Mouse (Mus musculus): Measurements from ENCODE around the gene Ncoa1. TPM values are rescaled to one million over a fixed set of nuclear protein-coding genes. Genes with fewer than 3 reads are reported as not detected.

Ncoa1 gene
- polyA plus RNA-seq, 1 experiment from 2014 or later: 7.1 TPM

DNA sequence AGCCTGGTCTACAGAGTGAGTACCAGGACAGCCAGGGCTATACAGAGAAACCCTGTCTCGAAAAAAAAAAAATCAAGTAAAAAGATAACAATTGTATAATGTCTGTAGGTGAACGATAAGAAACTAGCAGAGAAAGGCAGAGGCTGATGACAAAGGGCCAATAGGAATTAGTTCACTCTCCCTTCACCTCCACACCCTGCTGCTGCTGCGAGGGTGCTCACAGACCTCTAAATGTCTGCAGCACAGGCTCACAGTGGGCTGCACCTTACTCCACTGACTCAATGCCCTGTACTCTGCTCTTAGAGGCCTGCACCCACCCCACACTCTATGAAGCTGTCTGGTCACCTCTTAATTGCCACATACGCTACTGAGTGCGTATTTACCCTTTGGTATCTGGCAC is 45.0 kb downstream of the Ncoa1 start:
- no peaks in the 10 kb centered on the region for H3K27me3 ChIP-seq
- no peak for ATAC-seq (ENCODE audit: low FRiP score, low read depth)

DNA sequence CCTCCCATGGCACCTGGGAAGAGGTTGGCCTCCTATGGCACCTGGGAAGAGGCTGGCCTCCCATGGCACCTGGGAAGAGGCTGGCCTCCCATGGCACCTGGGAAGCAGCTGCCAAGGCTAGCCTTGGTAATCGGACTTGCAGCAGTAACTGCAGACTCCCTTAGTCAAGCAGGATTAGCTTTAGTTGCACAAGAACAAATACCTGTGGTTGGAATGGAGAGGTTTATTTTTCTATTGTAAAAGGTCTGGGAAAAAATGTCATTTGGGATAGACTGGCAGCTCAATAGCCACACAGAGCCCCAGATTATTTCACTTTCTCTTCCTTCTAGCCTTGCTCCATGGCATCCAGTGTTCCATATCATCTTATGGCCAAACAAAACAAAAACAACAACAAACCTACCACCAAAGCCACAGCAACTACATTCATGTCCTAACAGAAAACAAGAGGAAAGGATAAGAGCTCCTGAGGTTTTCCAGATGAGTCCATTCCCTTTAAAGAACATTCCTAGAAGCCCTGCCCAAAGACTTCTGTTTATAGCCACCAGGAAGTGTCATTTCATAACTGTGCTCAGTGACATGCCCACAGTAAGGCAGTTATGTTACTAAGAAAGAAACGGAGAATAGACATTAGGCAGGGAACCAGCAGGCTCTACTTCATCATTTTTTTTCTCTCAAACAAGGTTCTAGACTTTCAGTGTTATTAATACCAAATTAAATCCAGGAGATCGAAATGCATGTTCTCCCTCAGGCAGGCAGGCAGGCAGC is 46.7 kb downstream of the Ncoa1 start:
- H3K9me3 ChIP-seq: no peaks in the 10 kb centered on the region
- no peak overlapping the region for H3K4me3 ChIP-seq
- H3K27me3 ChIP-seq: no peaks in the 10 kb centered on the region
- 78% methylated on average over 3 of the region's 3 CpGs for WGBS
- H3K4me2 ChIP-seq (replicated peaks): no peak overlapping the region
- H3K36me3 ChIP-seq: no peaks in the 10 kb centered on the region
- no peak for ATAC-seq (ENCODE audit: low FRiP score, low read depth)
- H3K27ac ChIP-seq (replicated peaks): no peak overlapping the region
- no peaks in the 10 kb centered on the region for H3K4me1 ChIP-seq
- H3K9ac ChIP-seq (replicated peaks): no peak overlapping the region

More for the DNA sequence above, 45.0 kb downstream of the Ncoa1 start:
- 90% methylated on average over 5 of the region's 5 CpGs for WGBS
- Histone ChIP-seq H3K9me3 (no peaks in the 10 kb centered on the region), H3K4me2 (replicated peaks) (no peak overlapping the region), H3K4me3 (no peak overlapping the region), H3K9ac (replicated peaks) (no peak overlapping the region), H3K36me3 (no peaks in the 10 kb centered on the region), H3K4me1 (no peaks in the 10 kb centered on the region), H3K27ac (replicated peaks) (no peak overlapping the region)

DNA sequence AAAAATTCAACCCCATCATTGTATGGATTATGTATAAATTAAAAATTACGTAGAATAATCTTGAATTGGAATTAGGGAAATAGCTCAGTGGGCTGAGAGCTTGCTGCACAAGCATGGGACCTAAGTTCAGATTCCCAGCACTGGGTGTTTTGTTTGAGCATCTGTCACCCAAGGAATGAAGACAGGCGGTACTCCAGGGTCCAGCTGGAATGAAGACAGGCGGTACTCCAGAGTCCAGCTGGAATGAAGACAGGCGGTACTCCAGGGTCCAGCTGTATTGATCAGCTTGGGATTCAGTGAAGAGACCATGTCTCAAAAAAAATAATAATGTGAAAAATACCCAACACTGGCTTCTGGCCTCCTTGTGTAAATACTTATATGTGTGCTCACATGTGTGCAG is 58.2 kb downstream of the Ncoa1 start:
- no peak overlapping the region for H3K9ac ChIP-seq (replicated peaks)
- H3K36me3 ChIP-seq: no peaks in the 10 kb centered on the region
- ATAC-seq (ENCODE audit: low FRiP score, low read depth): no peak
- no peaks in the 10 kb centered on the region for H3K27me3 ChIP-seq
- H3K9me3 ChIP-seq: no peaks in the 10 kb centered on the region
- no peak overlapping the region for H3K4me2 ChIP-seq (replicated peaks)
- 93% methylated on average over 4 of the region's 4 CpGs for WGBS
- no peak overlapping the region for H3K27ac ChIP-seq (replicated peaks)
- H3K4me3 ChIP-seq: no peak overlapping the region
- no peaks in the 10 kb centered on the region for H3K4me1 ChIP-seq

DNA sequence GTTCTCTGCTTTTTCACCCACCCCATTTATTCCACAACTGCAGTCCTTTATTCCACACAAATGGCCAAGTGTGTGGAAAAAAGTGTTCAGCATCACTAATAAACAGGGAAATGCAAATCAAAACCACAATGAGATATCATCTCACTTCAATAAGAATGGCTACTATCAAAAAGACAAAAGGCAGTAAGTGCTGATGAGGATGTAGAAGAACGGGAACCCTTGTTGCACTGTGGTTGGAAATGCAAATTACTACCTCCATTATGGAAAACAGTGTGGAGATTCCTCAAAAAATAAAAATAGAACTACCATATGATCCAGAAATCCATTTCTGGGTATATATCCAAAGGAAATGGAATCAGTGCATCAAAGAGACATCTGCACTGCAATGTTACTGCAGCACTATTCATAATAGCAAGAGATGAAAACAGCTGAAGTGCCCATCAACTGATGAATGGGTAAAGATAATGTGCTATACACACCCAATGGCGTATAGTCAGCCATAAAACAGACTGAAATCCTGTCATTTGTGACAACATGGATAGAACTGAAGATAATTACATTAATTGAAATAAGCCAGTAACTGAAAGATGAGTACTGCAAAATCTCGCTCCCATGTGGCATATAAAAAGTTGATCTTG is 59.2 kb downstream of the Ncoa1 start:
- 0 out of 2 replicates have a peak, but pooled peaks cover under 1% of the 10 kb centered on the region for H3K36me3 ChIP-seq
- no peak overlapping the region for H3K4me3 ChIP-seq
- no peak overlapping the region for H3K27ac ChIP-seq (replicated peaks)
- no peaks in the 10 kb centered on the region for H3K27me3 ChIP-seq
- 88% methylated on average over 3 of the region's 3 CpGs for WGBS
- no peaks in the 10 kb centered on the region for H3K4me1 ChIP-seq
- no peak overlapping the region for H3K9ac ChIP-seq (replicated peaks)
- no peak overlapping the region for H3K4me2 ChIP-seq (replicated peaks)
- ATAC-seq (ENCODE audit: low FRiP score, low read depth): no peak
- no peaks in the 10 kb centered on the region for H3K9me3 ChIP-seq

DNA sequence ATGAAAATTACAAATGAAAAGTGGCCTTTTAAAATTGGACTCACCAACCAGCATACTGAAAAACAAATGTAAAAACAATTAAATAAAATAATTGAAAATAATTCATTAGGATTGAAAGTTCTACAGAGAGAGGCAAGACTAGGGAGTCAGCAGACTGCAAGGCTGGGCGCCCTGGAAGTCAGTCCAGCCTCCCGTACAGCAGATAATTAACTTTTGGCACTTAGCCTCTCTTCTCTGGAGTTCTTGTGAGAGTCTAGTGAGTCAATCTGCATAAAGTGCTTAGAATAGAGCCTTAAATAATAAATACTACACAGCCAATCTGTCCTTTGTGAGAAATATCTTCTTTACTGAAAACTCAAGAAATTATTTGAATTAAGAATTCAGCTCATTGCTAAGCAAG is 69.9 kb downstream of the Ncoa1 start:
- H3K4me3 ChIP-seq: no peak overlapping the region
- H3K4me2 ChIP-seq (replicated peaks): no peak overlapping the region
- no peak for ATAC-seq (ENCODE audit: low FRiP score, low read depth)
- no peak overlapping the region for H3K27ac ChIP-seq (replicated peaks)
- no peaks in the 10 kb centered on the region for H3K36me3 ChIP-seq
- H3K9me3 ChIP-seq: no peaks in the 10 kb centered on the region
- no peaks in the 10 kb centered on the region for H3K27me3 ChIP-seq
- WGBS: 73% methylated on average over 2 of the region's 2 CpGs
- no peak overlapping the region for H3K9ac ChIP-seq (replicated peaks)
- H3K4me1 ChIP-seq: no peaks in the 10 kb centered on the region

DNA sequence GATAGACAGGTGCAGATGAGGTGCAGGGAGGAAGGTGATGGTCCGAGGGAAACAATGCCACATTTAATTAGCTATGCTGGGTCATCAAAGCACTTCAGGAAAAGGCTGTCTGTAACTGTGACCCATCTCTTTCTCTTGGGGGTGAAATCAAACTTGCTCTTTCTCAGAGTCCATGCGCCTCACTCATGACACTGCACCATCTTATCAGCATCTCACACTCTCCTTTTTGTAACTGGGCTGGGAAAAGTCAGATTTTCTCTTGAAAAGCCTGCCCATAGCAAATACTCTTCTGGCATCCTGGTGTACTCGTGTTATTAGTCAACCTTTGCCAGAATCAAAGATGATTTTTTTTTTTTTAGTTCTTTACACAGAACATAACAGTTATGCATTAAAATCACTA is 70.8 kb downstream of the Ncoa1 start:
- H3K4me1 ChIP-seq: no peaks in the 10 kb centered on the region
- H3K4me2 ChIP-seq (replicated peaks): no peak overlapping the region
- no peak overlapping the region for H3K27ac ChIP-seq (replicated peaks)
- ATAC-seq (ENCODE audit: low FRiP score, low read depth): no peak
- H3K9ac ChIP-seq (replicated peaks): no peak overlapping the region
- H3K36me3 ChIP-seq: no peaks in the 10 kb centered on the region
- WGBS: 87% methylated on average over 3 of the region's 3 CpGs
- no peak overlapping the region for H3K4me3 ChIP-seq
- H3K27me3 ChIP-seq: no peaks in the 10 kb centered on the region
- H3K9me3 ChIP-seq: no peaks in the 10 kb centered on the region

DNA sequence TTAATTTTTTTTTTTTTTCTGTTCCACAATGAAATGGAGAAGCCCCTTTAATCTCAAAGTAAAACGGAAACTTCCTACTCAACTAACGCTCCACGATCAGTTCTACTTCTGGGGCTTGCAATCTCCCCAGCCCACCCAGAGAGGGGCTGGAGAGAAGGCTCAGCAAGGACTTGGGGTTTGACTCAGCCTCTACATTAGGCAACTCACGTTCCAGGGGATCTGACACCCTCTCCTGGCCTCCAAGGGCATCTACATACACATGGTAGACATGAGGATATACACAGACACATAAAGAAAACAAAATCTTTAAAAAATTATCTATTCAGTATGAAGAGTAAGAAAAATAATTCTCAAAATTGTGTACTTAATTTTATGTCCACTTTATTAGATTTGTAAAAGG is 73.8 kb downstream of the Ncoa1 start:
- Histone ChIP-seq H3K4me1 (no peaks in the 10 kb centered on the region), H3K27me3 (no peaks in the 10 kb centered on the region), H3K9ac (replicated peaks) (no peak overlapping the region), H3K27ac (replicated peaks) (no peak overlapping the region), H3K4me3 (no peak overlapping the region), H3K9me3 (no peaks in the 10 kb centered on the region), H3K36me3 (no peaks in the 10 kb centered on the region), H3K4me2 (replicated peaks) (no peak overlapping the region)
- ATAC-seq (ENCODE audit: low FRiP score, low read depth): no peak
- 67% methylated on average over 4 of the region's 4 CpGs for WGBS

DNA sequence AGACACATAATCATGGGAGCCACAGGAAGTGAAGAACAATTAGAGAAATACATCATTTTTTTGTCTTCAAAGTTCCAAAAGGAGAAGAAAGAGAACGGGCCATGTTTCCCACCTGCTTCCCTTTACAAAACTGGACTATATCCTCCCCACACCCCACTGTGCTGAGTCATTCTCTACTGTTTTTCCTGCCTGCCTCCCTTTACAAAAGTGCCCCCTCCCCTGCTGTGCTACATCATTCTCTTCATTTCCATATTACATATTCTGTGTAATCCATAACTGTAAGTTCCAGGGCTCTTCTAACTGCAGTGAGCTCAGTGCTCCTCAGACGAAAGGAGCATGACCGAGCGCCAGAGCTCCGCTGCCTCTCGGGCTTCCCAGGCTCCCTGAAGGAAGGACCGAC is 80.8 kb downstream of the Ncoa1 start:
- Histone ChIP-seq H3K27me3 (no peaks in the 10 kb centered on the region), H3K9ac (replicated peaks) (no peak overlapping the region), H3K9me3 (no peaks in the 10 kb centered on the region), H3K4me1 (0 out of 2 replicates have a peak, but pooled peaks cover 3% of the 10 kb centered on the region), H3K4me2 (replicated peaks) (no peak overlapping the region), H3K4me3 (no peak overlapping the region), H3K27ac (replicated peaks) (no peak overlapping the region), H3K36me3 (no peaks in the 10 kb centered on the region)
- no peak for ATAC-seq (ENCODE audit: low FRiP score, low read depth)
- 73% methylated on average over 7 of the region's 7 CpGs for WGBS

DNA sequence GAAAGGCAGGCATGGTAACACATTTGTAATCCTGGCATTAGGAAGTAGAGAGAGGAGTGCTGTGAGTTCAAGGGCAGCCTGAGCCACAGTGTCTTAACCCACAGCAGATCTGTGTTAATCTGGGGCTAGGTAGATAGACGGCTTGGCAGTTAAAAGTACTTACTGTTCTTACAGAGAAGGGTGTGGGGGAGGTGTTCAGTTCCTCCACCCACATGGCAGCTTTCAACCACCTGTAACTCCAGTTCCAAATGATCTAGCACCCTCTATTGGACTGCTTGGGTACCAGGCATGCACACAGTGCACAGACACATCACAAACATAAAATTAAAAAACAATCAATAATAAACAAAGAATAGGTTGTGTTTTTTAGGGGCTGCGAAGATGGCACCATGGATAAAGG is 84.4 kb downstream of the Ncoa1 start:
- H3K4me3 ChIP-seq: no peak overlapping the region
- no peaks in the 10 kb centered on the region for H3K9me3 ChIP-seq
- no peak overlapping the region for H3K27ac ChIP-seq (replicated peaks)
- whole genome bisulfite sequencing: 71% methylated on average over 2 of the region's 2 CpGs
- no peak overlapping the region for H3K9ac ChIP-seq (replicated peaks)
- ATAC-seq (ENCODE audit: low FRiP score, low read depth): no peak
- H3K4me2 ChIP-seq (replicated peaks): no peak overlapping the region
- 0 out of 2 replicates have a peak, but pooled peaks cover 3% of the 10 kb centered on the region for H3K4me1 ChIP-seq
- H3K36me3 ChIP-seq: no peaks in the 10 kb centered on the region
- no peaks in the 10 kb centered on the region for H3K27me3 ChIP-seq

DNA sequence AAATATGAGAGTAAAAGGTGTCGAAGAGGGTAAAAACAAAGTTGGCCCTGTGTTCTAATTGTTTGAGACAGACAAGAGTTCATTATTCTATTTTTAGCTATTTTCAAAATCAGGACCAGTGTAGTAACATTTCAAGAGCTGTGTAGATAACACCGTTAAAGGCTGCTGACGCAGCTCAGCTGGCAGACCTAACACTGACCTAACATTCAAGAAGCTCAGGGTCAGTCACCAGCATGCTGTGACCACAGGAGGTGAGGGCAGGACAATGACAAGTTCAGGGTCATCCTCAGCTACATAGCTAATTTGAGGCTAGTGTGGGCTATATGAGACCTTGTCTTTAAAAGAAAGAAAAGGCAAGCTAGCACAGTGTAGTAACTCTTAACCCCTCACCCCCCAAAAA is 84.9 kb downstream of the Ncoa1 start:
- no peak for ATAC-seq (ENCODE audit: low FRiP score, low read depth)
- WGBS: 81% methylated on average over 3 of the region's 3 CpGs
- no peak overlapping the region for H3K27ac ChIP-seq (replicated peaks)
- no peak overlapping the region for H3K4me3 ChIP-seq
- no peaks in the 10 kb centered on the region for H3K36me3 ChIP-seq
- no peak overlapping the region for H3K4me2 ChIP-seq (replicated peaks)
- H3K9ac ChIP-seq (replicated peaks): no peak overlapping the region
- H3K4me1 ChIP-seq: 0 out of 2 replicates have a peak, but pooled peaks cover 3% of the 10 kb centered on the region
- H3K27me3 ChIP-seq: no peaks in the 10 kb centered on the region
- no peaks in the 10 kb centered on the region for H3K9me3 ChIP-seq

DNA sequence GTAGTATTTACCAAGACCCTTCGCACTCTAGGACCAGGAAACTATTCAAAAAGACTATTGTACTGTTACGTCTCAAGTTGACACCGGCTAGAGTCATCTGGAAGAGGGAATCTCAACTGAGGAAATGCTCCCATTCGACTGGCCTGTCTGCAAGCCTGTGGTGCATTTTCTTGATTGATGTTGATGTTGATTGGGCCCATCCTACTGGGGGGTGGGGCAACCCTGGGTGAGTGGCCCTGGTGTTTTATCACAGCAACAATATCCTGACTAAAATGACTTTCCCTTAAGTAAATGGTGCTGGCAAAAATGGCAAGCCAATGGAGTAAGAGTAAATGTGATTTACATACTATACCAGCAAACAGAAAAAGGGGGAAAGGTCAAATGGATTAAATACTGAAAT is 85.7 kb downstream of the Ncoa1 start:
- H3K27ac ChIP-seq (replicated peaks): no peak overlapping the region
- 77% methylated on average over 4 of the region's 4 CpGs for WGBS
- no peak overlapping the region for H3K4me2 ChIP-seq (replicated peaks)
- ATAC-seq (ENCODE audit: low FRiP score, low read depth): no peak
- H3K36me3 ChIP-seq: no peaks in the 10 kb centered on the region
- no peak overlapping the region for H3K4me3 ChIP-seq
- H3K9me3 ChIP-seq: no peaks in the 10 kb centered on the region
- H3K9ac ChIP-seq (replicated peaks): no peak overlapping the region
- H3K4me1 ChIP-seq: 0 out of 2 replicates have a peak, but pooled peaks cover 2% of the 10 kb centered on the region
- no peaks in the 10 kb centered on the region for H3K27me3 ChIP-seq

DNA sequence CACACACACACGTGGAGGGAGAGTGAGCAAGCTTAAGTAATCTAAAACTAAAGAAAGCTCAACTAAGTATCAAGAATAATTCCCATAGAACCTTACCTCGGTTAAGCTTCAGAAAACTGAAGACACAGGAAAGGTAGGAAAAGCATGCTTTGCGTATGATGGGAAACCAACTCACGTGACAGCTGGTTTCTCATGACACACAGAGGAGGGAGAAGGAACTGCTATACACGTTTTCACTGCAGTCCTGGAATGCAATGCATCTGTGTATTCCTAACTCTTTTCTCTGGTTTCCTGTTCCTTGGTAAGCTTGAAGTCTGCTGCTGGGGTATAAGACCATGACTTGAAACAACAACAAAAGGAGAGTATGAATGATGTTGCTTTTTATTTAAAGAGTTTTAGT is 86.3 kb downstream of the Ncoa1 start:
- Histone ChIP-seq H3K27ac (replicated peaks) (no peak overlapping the region), H3K4me3 (no peak overlapping the region), H3K36me3 (no peaks in the 10 kb centered on the region), H3K4me2 (replicated peaks) (no peak overlapping the region), H3K9me3 (no peaks in the 10 kb centered on the region), H3K4me1 (no peaks in the 10 kb centered on the region), H3K9ac (replicated peaks) (no peak overlapping the region), H3K27me3 (no peaks in the 10 kb centered on the region)
- 68% methylated on average over 5 of the region's 5 CpGs for WGBS
- ATAC-seq (ENCODE audit: low FRiP score, low read depth): no peak

Data from midbrain, embryonic 12.5 days (tissue).